Comparison of ENCODE assay signal across 8 mouse cellular contexts in genomic region chr5:104571282-104571921, GRCm38 (mm10).
DNase-seq lines count a peak whose midpoint lies in the region; ATAC-seq and TF ChIP-seq lines count a peak whose summit lies in the region.
"Not testable (repeated sequence)": the region's sequence is repeated elsewhere in the genome, so short reads cannot be mapped to it uniquely, and the experiment has no call there.

No protein-coding gene starts in this region.

- WGBS in bone marrow, adult 2 months, result under 1% methylated on average over 18 of the region's 19 CpGs
- WGBS in embryonic facial prominence, embryonic 15.5 days, result 4% methylated on average over 18 of the region's 19 CpGs
- WGBS in limb, embryonic 14.5 days, result 5% methylated on average over 18 of the region's 19 CpGs
- WGBS in midbrain, postnatal 0 days, result 2% methylated on average over 18 of the region's 19 CpGs

- not testable (repeated sequence) for H3K9me3 ChIP-seq in embryonic facial prominence, embryonic 15.5 days (replicated peaks); midbrain, postnatal 0 days (ENCODE audit: low read length)
- peaks cover 13% of the 10 kb centered on the region for H3K9me3 ChIP-seq in limb, embryonic 14.5 days (ENCODE audit: control insufficient read depth, low read length)

- ATAC-seq in embryonic facial prominence, embryonic 15.5 days (ENCODE audit: insufficient number of reproducible peaks, low FRiP score, low TSS enrichment, low read depth), result peak; percentile 90
- ATAC-seq in limb, embryonic 14.5 days (ENCODE audit: low FRiP score, low read depth), result peak; percentile 99
- ATAC-seq in midbrain, postnatal 0 days (ENCODE audit: low FRiP score), result peak; percentile 99

- peak overlapping the region; percentile 36 for H3K4me2 ChIP-seq in embryonic facial prominence, embryonic 15.5 days (replicated peaks)
- peak overlapping the region; percentile 40 for H3K4me2 ChIP-seq in limb, embryonic 14.5 days (replicated peaks; ENCODE audit: low read depth, low read length, severe bottlenecking)
- H3K4me2 ChIP-seq in midbrain, postnatal 0 days (ENCODE audit: low read depth, low read length, poor library complexity, severe bottlenecking), result peak overlapping the region; percentile 38; the same call in 1 of the 2 replicates

- H3K4me3 ChIP-seq in bone marrow, adult 2 months (replicated peaks; ENCODE audit: control insufficient read depth, low read depth, low read length), result peak overlapping the region; percentile 73
- H3K4me3 ChIP-seq in embryonic facial prominence, embryonic 15.5 days (replicated peaks), result peak overlapping the region; percentile 60
- peak overlapping the region; percentile 51 for H3K4me3 ChIP-seq in limb, embryonic 14.5 days (replicated peaks; ENCODE audit: low read length)
- H3K4me3 ChIP-seq in midbrain, postnatal 0 days (ENCODE audit: low read depth, low read length), result peak overlapping the region; percentile 50

- DNase-seq in 416B (ENCODE audit: low read depth), result peak; percentile 83
- peak; percentile 96 for DNase-seq in heart, adult 8-10 months (ENCODE audit: low spot score)
- peak; percentile 97 for DNase-seq in kidney, adult 9 months
- DNase-seq in limb, embryonic 14.5 days (ENCODE audit: low spot score), result peak; percentile 92
- peak; percentile 95 for DNase-seq in midbrain, postnatal 0 days (ENCODE audit: low spot score)
- peak; percentile 48 to 71 for DNase-seq in spleen, postnatal 14 days (ENCODE audit: low spot score in 2 of 2)

- not testable (repeated sequence) for TF ChIP-seq POLR2A in bone marrow, adult 2 months (IDR thresholded peaks at IDR 0.05; ENCODE audit: borderline replicate concordance, control insufficient read depth, low read depth, low read length); limb, embryonic 14.5 days (IDR thresholded peaks at IDR 0.05; ENCODE audit: borderline replicate concordance, extremely low read depth, insufficient read depth, insufficient read length)

- H3K27ac ChIP-seq in bone marrow, adult 2 months (ENCODE audit: control insufficient read depth, insufficient read depth, low read depth, low read length, poor library complexity), result peak overlapping the region; percentile 79
- peak overlapping the region; percentile 91 for H3K27ac ChIP-seq in embryonic facial prominence, embryonic 15.5 days (replicated peaks)
- peak overlapping the region; percentile 78 for H3K27ac ChIP-seq in limb, embryonic 14.5 days (replicated peaks; ENCODE audit: low read depth, low read length)
- H3K27ac ChIP-seq in midbrain, postnatal 0 days (ENCODE audit: low read depth, low read length), result peak overlapping the region; percentile 72; the same call in 1 of the 2 replicates

- H3K27me3 ChIP-seq in embryonic facial prominence, embryonic 15.5 days; limb, embryonic 14.5 days (ENCODE audit: control insufficient read depth, insufficient read depth, low read length); midbrain, postnatal 0 days (ENCODE audit: insufficient read depth, low read length): not testable (repeated sequence)

- H3K4me1 ChIP-seq in bone marrow, adult 2 months (ENCODE audit: control insufficient read depth, insufficient read depth, low read length); embryonic facial prominence, embryonic 15.5 days; limb, embryonic 14.5 days (ENCODE audit: control insufficient read depth, insufficient read depth, low read length); midbrain, postnatal 0 days (ENCODE audit: insufficient read depth, low read length): not testable (repeated sequence)

- not testable (repeated sequence) for TF ChIP-seq CTCF in bone marrow, adult 2 months (IDR thresholded peaks at IDR 0.05; ENCODE audit: control insufficient read depth, insufficient read depth, low read length); midbrain, postnatal 0 days (IDR thresholded peaks at IDR 0.05)

- H3K36me3 ChIP-seq in embryonic facial prominence, embryonic 15.5 days, result peaks cover 11% of the 10 kb centered on the region; the same call in 1 of the 2 replicates
- not testable (repeated sequence) for H3K36me3 ChIP-seq in limb, embryonic 14.5 days (ENCODE audit: control insufficient read depth, insufficient read depth, low read length); midbrain, postnatal 0 days (ENCODE audit: insufficient read depth, low read length)

- H3K9ac ChIP-seq in embryonic facial prominence, embryonic 15.5 days, result peak overlapping the region; percentile 50
- H3K9ac ChIP-seq in limb, embryonic 14.5 days (ENCODE audit: low read depth, low read length, severe bottlenecking), result peak overlapping the region; percentile 66
- H3K9ac ChIP-seq in midbrain, postnatal 0 days (replicated peaks; ENCODE audit: low read length, poor library complexity, severe bottlenecking), result peak overlapping the region; percentile 66

Comparison
In these comparisons a context has a peak if more than half of its experiments do, and no peak if none do; other contexts are left out.
1. Peak in every context shown above with its lines: DNase-seq, ATAC-seq, H3K4me3 ChIP-seq and H3K27ac ChIP-seq.